Mouse (Mus musculus): ENCODE measurements around the gene 9930104L06Rik. TPM values are rescaled to one million over a fixed set of nuclear protein-coding genes. Genes with fewer than 3 reads are reported as not detected.

Gene 9930104L06Rik
- polyA plus RNA-seq, 1 experiment from 2014 or later: 6.1 TPM

DNA sequence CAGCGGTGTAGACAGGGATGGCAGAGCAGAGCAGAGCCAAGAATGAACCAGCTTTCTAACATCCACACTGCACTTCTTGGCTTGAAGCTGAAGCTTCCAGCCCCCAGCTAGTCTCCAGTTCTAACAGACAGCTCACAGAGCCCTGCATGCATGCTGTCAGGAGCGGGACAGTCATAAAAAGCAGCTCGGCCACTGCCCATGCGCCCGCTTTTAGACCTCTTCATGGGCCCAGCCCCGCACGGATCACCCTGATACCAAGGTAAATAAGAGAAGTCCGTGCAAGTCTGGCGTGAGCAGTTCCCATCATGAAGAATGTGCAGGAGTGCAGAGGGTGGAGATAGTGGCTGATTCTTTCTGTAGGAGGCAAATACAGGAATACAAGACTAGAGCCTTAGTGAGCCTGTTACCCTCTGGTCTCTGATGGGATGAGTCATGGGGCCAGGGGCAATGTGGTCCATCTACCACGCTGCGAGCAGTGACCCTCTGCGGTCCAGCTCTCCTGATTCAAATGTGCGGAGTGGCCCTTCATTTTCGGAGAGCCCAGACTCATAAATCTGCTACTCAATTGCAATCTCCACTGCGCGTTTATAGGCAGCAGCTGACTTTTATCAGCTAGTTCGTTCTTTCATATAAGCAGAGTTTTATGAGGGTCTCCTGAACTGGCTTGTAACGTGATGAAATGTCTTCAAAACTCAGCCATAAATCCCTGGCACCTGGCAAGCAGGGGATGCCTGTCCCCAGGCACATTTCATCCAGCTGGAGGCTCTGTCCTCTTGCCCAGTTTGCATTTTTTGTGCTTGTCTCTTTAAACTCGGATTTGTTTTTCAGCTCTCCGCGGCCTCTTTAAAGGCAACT is 13.6 kb downstream of the 9930104L06Rik start:
- Histone ChIP-seq H3K4me2 (ENCODE audit: low read depth, low read length, severe bottlenecking) (no peak overlapping the region), H3K4me3 (ENCODE audit: low read depth, low read length) (no peak overlapping the region), H3K4me1 (replicated peaks; ENCODE audit: control insufficient read depth, insufficient read depth, low read length) (no peaks in the 10 kb centered on the region), H3K9me3 (ENCODE audit: control insufficient read depth, low read length) (no peaks in the 10 kb centered on the region), H3K9ac (ENCODE audit: low read length) (no peak overlapping the region), H3K27ac (ENCODE audit: low read depth, low read length) (no peak overlapping the region), H3K27me3 (ENCODE audit: control insufficient read depth, insufficient read depth, low read length) (no peaks in the 10 kb centered on the region), H3K36me3 (ENCODE audit: control insufficient read depth, insufficient read depth, low read length) (no peaks in the 10 kb centered on the region)
- ATAC-seq (replicated peaks; ENCODE audit: low FRiP score) (no peak), DNase-seq (ENCODE audit: low spot score) (no peak)
- WGBS: 88% methylated on average over 21 of the region's 21 CpGs

- H3K27ac ChIP-seq (ENCODE audit: low read depth, low read length): no peak overlapping the region
- ATAC-seq (replicated peaks; ENCODE audit: low FRiP score): no peak
- H3K36me3 ChIP-seq (ENCODE audit: control insufficient read depth, insufficient read depth, low read length): no peaks in the 10 kb centered on the region
- no peak for DNase-seq (ENCODE audit: low spot score)
- no peaks in the 10 kb centered on the region for H3K27me3 ChIP-seq (ENCODE audit: control insufficient read depth, insufficient read depth, low read length)
- H3K4me2 ChIP-seq (ENCODE audit: low read depth, low read length, severe bottlenecking): no peak overlapping the region
- H3K9ac ChIP-seq (ENCODE audit: low read length): no peak overlapping the region
- H3K4me3 ChIP-seq (ENCODE audit: low read depth, low read length): no peak overlapping the region
- no peaks in the 10 kb centered on the region for H3K9me3 ChIP-seq (ENCODE audit: control insufficient read depth, low read length)
- WGBS: 58% methylated on average over 10 of the region's 10 CpGs
- H3K4me1 ChIP-seq (replicated peaks; ENCODE audit: control insufficient read depth, insufficient read depth, low read length): no peaks in the 10 kb centered on the region
Measured at GRCm38 (mm10) chr4:124951036-124951433, 14.2 kb downstream of the 9930104L06Rik start.

GRCm38 (mm10) chr4:124953546-124953945 is 16.7 kb downstream of the 9930104L06Rik start:
- H3K9me3 ChIP-seq (ENCODE audit: control insufficient read depth, low read length): no peaks in the 10 kb centered on the region
- H3K9ac ChIP-seq (ENCODE audit: low read length): no peak overlapping the region
- H3K4me2 ChIP-seq (ENCODE audit: low read depth, low read length, severe bottlenecking): no peak overlapping the region
- H3K27ac ChIP-seq (ENCODE audit: low read depth, low read length): no peak overlapping the region
- H3K4me3 ChIP-seq (ENCODE audit: low read depth, low read length): no peak overlapping the region
- WGBS: 66% methylated on average over 4 of the region's 4 CpGs
- no peaks in the 10 kb centered on the region for H3K36me3 ChIP-seq (ENCODE audit: control insufficient read depth, insufficient read depth, low read length)
- no peaks in the 10 kb centered on the region for H3K4me1 ChIP-seq (replicated peaks; ENCODE audit: control insufficient read depth, insufficient read depth, low read length)
- DNase-seq (ENCODE audit: low spot score): no peak
- no peak for ATAC-seq (replicated peaks; ENCODE audit: low FRiP score)
- no peaks in the 10 kb centered on the region for H3K27me3 ChIP-seq (ENCODE audit: control insufficient read depth, insufficient read depth, low read length)

- H3K36me3 ChIP-seq (ENCODE audit: control insufficient read depth, insufficient read depth, low read length): no peaks in the 10 kb centered on the region
- H3K27me3 ChIP-seq (ENCODE audit: control insufficient read depth, insufficient read depth, low read length): no peaks in the 10 kb centered on the region
- no peak overlapping the region for H3K9ac ChIP-seq (ENCODE audit: low read length)
- no peaks in the 10 kb centered on the region for H3K9me3 ChIP-seq (ENCODE audit: control insufficient read depth, low read length)
- 85% methylated on average over 2 of the region's 2 CpGs for WGBS
- no peak overlapping the region for H3K27ac ChIP-seq (ENCODE audit: low read depth, low read length)
- no peaks in the 10 kb centered on the region for H3K4me1 ChIP-seq (replicated peaks; ENCODE audit: control insufficient read depth, insufficient read depth, low read length)
- ATAC-seq (replicated peaks; ENCODE audit: low FRiP score) (no peak), DNase-seq (ENCODE audit: low spot score) (no peak)
- no peak overlapping the region for H3K4me3 ChIP-seq (ENCODE audit: low read depth, low read length)
- H3K4me2 ChIP-seq (ENCODE audit: low read depth, low read length, severe bottlenecking): no peak overlapping the region
Measured at GRCm38 (mm10) chr4:124957284-124957683, 20.4 kb downstream of the 9930104L06Rik start.

DNA sequence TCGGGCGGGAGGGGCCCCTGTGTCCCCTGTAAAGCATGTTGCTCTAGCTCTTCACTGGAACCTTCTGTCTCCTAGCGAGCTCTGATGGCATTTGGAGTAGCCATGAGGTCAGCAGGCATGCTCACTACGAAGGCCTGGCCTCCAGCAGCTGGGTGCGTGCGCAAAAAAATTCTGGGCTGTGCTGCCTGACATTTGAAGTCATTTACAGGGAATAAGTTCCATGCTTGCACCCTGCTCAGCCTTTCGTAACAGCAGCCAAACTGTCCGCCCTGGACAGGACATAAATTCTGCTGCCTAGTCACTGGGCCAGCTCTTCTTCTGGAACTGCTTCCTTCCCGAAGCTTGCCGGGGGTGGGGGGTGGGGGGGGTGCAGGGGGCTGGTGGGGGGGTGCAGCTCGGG is 22.2 kb downstream of the 9930104L06Rik start:
- H3K27ac ChIP-seq (ENCODE audit: low read depth, low read length): no peak overlapping the region

GRCm38 (mm10) chr4:124960940-124961339 is 24.1 kb downstream of the 9930104L06Rik start:
- H3K9ac ChIP-seq (ENCODE audit: low read length): no peak overlapping the region
- H3K4me2 ChIP-seq (ENCODE audit: low read depth, low read length, severe bottlenecking): no peak overlapping the region
- H3K4me3 ChIP-seq (ENCODE audit: low read depth, low read length): no peak overlapping the region
- DNase-seq (ENCODE audit: low spot score) (no peak), ATAC-seq (replicated peaks; ENCODE audit: low FRiP score) (no peak)
- H3K9me3 ChIP-seq (ENCODE audit: control insufficient read depth, low read length): no peaks in the 10 kb centered on the region
- H3K4me1 ChIP-seq (replicated peaks; ENCODE audit: control insufficient read depth, insufficient read depth, low read length): peaks cover 7% of the 10 kb centered on the region; the same call in 1 of the 2 replicates
- no peaks in the 10 kb centered on the region for H3K36me3 ChIP-seq (ENCODE audit: control insufficient read depth, insufficient read depth, low read length)
- 94% methylated on average over 11 of the region's 11 CpGs for WGBS
- H3K27me3 ChIP-seq (ENCODE audit: control insufficient read depth, insufficient read depth, low read length): no peaks in the 10 kb centered on the region
- no peak overlapping the region for H3K27ac ChIP-seq (ENCODE audit: low read depth, low read length)

More for the DNA sequence above, 22.2 kb downstream of the 9930104L06Rik start:
- 69% methylated on average over 11 of the region's 11 CpGs for WGBS
- no peak for ATAC-seq (replicated peaks; ENCODE audit: low FRiP score)
- Histone ChIP-seq H3K36me3 (ENCODE audit: control insufficient read depth, insufficient read depth, low read length) (no peaks in the 10 kb centered on the region), H3K27me3 (ENCODE audit: control insufficient read depth, insufficient read depth, low read length) (no peaks in the 10 kb centered on the region), H3K9me3 (ENCODE audit: control insufficient read depth, low read length) (no peaks in the 10 kb centered on the region), H3K9ac (ENCODE audit: low read length) (no peak overlapping the region), H3K4me3 (ENCODE audit: low read depth, low read length) (no peak overlapping the region), H3K4me1 (replicated peaks; ENCODE audit: control insufficient read depth, insufficient read depth, low read length) (no peaks in the 10 kb centered on the region), H3K4me2 (ENCODE audit: low read depth, low read length, severe bottlenecking) (no peak overlapping the region)
- DNase-seq (ENCODE audit: low spot score): no peak

- no peaks in the 10 kb centered on the region for H3K27me3 ChIP-seq (ENCODE audit: control insufficient read depth, insufficient read depth, low read length)
- H3K36me3 ChIP-seq (ENCODE audit: control insufficient read depth, insufficient read depth, low read length): no peaks in the 10 kb centered on the region
- no peak overlapping the region for H3K9ac ChIP-seq (ENCODE audit: low read length)
- H3K27ac ChIP-seq (ENCODE audit: low read depth, low read length): no peak overlapping the region
- 50% methylated on average over 11 of the region's 11 CpGs for WGBS
- H3K4me3 ChIP-seq (ENCODE audit: low read depth, low read length): no peak overlapping the region
- H3K4me2 ChIP-seq (ENCODE audit: low read depth, low read length, severe bottlenecking): no peak overlapping the region
- H3K9me3 ChIP-seq (ENCODE audit: control insufficient read depth, low read length): no peaks in the 10 kb centered on the region
- no peak for ATAC-seq (replicated peaks; ENCODE audit: low FRiP score)
- DNase-seq (ENCODE audit: low spot score): no peak
- H3K4me1 ChIP-seq (replicated peaks; ENCODE audit: control insufficient read depth, insufficient read depth, low read length): peaks cover 7% of the 10 kb centered on the region; the same call in 1 of the 2 replicates
Measured at GRCm38 (mm10) chr4:124962576-124962975, 25.7 kb downstream of the 9930104L06Rik start.

GRCm38 (mm10) chr4:124964912-124965599 is 28.2 kb downstream of the 9930104L06Rik start:
- Histone ChIP-seq H3K4me1 (replicated peaks; ENCODE audit: control insufficient read depth, insufficient read depth, low read length) (peaks cover 17% of the 10 kb centered on the region), H3K9ac (ENCODE audit: low read length) (no peak overlapping the region; the same call in 1 of the 2 replicates)
- WGBS: 6% methylated on average over 8 of the region's 8 CpGs

More at GRCm38 (mm10) chr4:124964912-124965599, 28.2 kb downstream of the 9930104L06Rik start:
- H3K4me3 ChIP-seq (ENCODE audit: low read depth, low read length): no peak overlapping the region
- ATAC-seq (replicated peaks; ENCODE audit: low FRiP score): peak; percentile 88
- H3K27ac ChIP-seq (ENCODE audit: low read depth, low read length): peak overlapping the region; percentile 76
- peak; percentile 82 for DNase-seq (ENCODE audit: low spot score)
- no peaks in the 10 kb centered on the region for H3K36me3 ChIP-seq (ENCODE audit: control insufficient read depth, insufficient read depth, low read length)
- H3K4me2 ChIP-seq (ENCODE audit: low read depth, low read length, severe bottlenecking): no peak overlapping the region
- no peaks in the 10 kb centered on the region for H3K9me3 ChIP-seq (ENCODE audit: control insufficient read depth, low read length)
- no peaks in the 10 kb centered on the region for H3K27me3 ChIP-seq (ENCODE audit: control insufficient read depth, insufficient read depth, low read length)
